Mouse (Mus musculus): ENCODE data around the gene Rimbp2.
"Not testable (repeated sequence)": the region's sequence is repeated elsewhere in the genome, so short reads cannot be mapped to it uniquely, and the experiment has no call there.

Gene Rimbp2

GRCm38 (mm10) chr5:128745206-128745605 is 208.1 kb downstream of the Rimbp2 start:
- no peak for DNase-seq (ENCODE audit: low spot score)

- no peak for DNase-seq (ENCODE audit: low spot score)
Observed at GRCm38 (mm10) chr5:128744351-128744750, 208.9 kb downstream of the Rimbp2 start.

- no peak for DNase-seq (ENCODE audit: low spot score)
Observed at GRCm38 (mm10) chr5:128739838-128740171, 213.5 kb downstream of the Rimbp2 start.

GRCm38 (mm10) chr5:128739168-128739837 is 214.0 kb downstream of the Rimbp2 start:
- DNase-seq (ENCODE audit: low spot score) = no peak

GRCm38 (mm10) chr5:128735921-128736320 is 217.4 kb downstream of the Rimbp2 start:
- DNase-seq (ENCODE audit: low spot score) = no peak

- peak; percentile 66 for DNase-seq (ENCODE audit: low spot score)
Observed at GRCm38 (mm10) chr5:128733955-128734354, 219.3 kb downstream of the Rimbp2 start.

- no peak for DNase-seq (ENCODE audit: low spot score)
Observed at GRCm38 (mm10) chr5:128732416-128733014, 220.8 kb downstream of the Rimbp2 start.

- no peak for DNase-seq (ENCODE audit: low spot score)
Observed at GRCm38 (mm10) chr5:128730634-128731033, 222.7 kb downstream of the Rimbp2 start.

- DNase-seq (ENCODE audit: low spot score) = no peak
Observed at GRCm38 (mm10) chr5:128729341-128729740, 223.9 kb downstream of the Rimbp2 start.

GRCm38 (mm10) chr5:128720461-128720860 is 232.8 kb downstream of the Rimbp2 start:
- DNase-seq (ENCODE audit: low spot score) = not testable (repeated sequence)

- DNase-seq (ENCODE audit: low spot score) = no peak
Observed at GRCm38 (mm10) chr5:128715171-128715570, 238.1 kb downstream of the Rimbp2 start.

- DNase-seq (ENCODE audit: low spot score) = no peak
Observed at GRCm38 (mm10) chr5:128711847-128712246, 241.4 kb downstream of the Rimbp2 start.

GRCm38 (mm10) chr5:128710596-128710995 is 242.7 kb downstream of the Rimbp2 start:
- no peak for DNase-seq (ENCODE audit: low spot score)

GRCm38 (mm10) chr5:128708929-128709328 is 244.4 kb downstream of the Rimbp2 start:
- no peak for DNase-seq (ENCODE audit: low spot score)

Data from layer of hippocampus, adult 11-12 months (tissue).